Mouse (Mus musculus) liver, embryonic 14.5 days (tissue): ENCODE results near the gene Zfp273. TPM values are rescaled to one million over a fixed set of nuclear protein-coding genes. Genes with fewer than 3 reads are reported as not detected.
"Not testable (repeated sequence)": the region's sequence is repeated elsewhere in the genome, so short reads cannot be mapped to it uniquely, and the experiment has no call there.

Experiments
- ATAC-seq: fragments of 200-750 bp; cut with Nextera tagmentation; 2 replicates; pipeline ENCODE4 v1.8.0; 2017; ENCODE audit warnings: moderate number of reproducible peaks, mild to moderate bottlenecking, moderate library complexity; ENCODE audit not compliant: insufficient read depth
- DNase-seq, 3 experiments: peaks; one replicate each; pipeline ENCODE4 v3.0.0-alpha.2; 2012 to 2013; ENCODE audit warnings: low read depth in 3 of 3, low spot score in 3 of 3
- H3K27ac ChIP-seq: fragments of 300-500 bp; sonication (generic); 2 replicates; pipeline ENCODE4 v1.5.1; 2014; ENCODE audit warnings: moderate library complexity, mild to moderate bottlenecking, control low read depth, inconsistent platforms
- H3K27me3 ChIP-seq: fragments of 300-500 bp; sonication (generic); 2 replicates; pipeline ENCODE4 v1.6.1; 2014; ENCODE audit warnings: mild to moderate bottlenecking, low read length, moderate library complexity; ENCODE audit not compliant: control insufficient read depth, insufficient read depth
- H3K36me3 ChIP-seq: fragments of 300-500 bp; sonication (generic); replicated peaks from 2 replicates; pipeline ENCODE4 v1.6.1; 2014; ENCODE audit warnings: low read depth; ENCODE audit not compliant: control insufficient read depth, insufficient read depth
- H3K4me1 ChIP-seq, 2 experiments: fragments of 200-500 bp in 1 of 2; fragments of 300-500 bp in 1 of 2; sonication (generic) in 1 of 2; replicated peaks; 2 replicates each; pipeline ENCODE4 v1.6.1; 2012 to 2014; ENCODE audit warnings: antibody characterized with exemption in 1 of 2, inconsistent platforms in 1 of 2, low read length in 1 of 2; ENCODE audit not compliant: control insufficient read depth in 2 of 2, insufficient read depth in 2 of 2
- H3K4me2 ChIP-seq: fragments of 300-500 bp; sonication (generic); 2 replicates; pipeline ENCODE4 v1.6.1; 2014; ENCODE audit warnings: low read depth, mild to moderate bottlenecking, control low read depth, moderate library complexity
- H3K4me3 ChIP-seq, 2 experiments: fragments of 200-500 bp in 1 of 2; fragments of 300-500 bp in 1 of 2; sonication (generic) in 1 of 2; 2 replicates each; pipeline ENCODE4 v1.5.1; 2012 to 2014; ENCODE audit warnings: low read depth in 2 of 2, low read length in 2 of 2, mild to moderate bottlenecking in 2 of 2, control low read depth in 1 of 2, inconsistent platforms in 1 of 2, moderate library complexity in 1 of 2; ENCODE audit not compliant: insufficient read depth in 1 of 2
- H3K9ac ChIP-seq: fragments of 300-500 bp; sonication (generic); replicated peaks from 2 replicates; pipeline ENCODE4 v1.6.1; 2014; ENCODE audit warnings: mild to moderate bottlenecking, control low read depth, moderate library complexity
- H3K9me3 ChIP-seq: fragments of 300-500 bp; sonication (generic); 2 replicates; pipeline ENCODE4 v1.6.1; 2016; ENCODE audit warnings: low read length, mixed read lengths; ENCODE audit not compliant: control insufficient read depth
- CTCF ChIP-seq: IDR thresholded peaks from 2 replicates; pipeline ENCODE4 v1.5.1; 2016; ENCODE audit warnings: antibody characterized with exemption, low read depth, control low read depth
- EP300 ChIP-seq: IDR thresholded peaks from 2 replicates; pipeline ENCODE4 v1.6.1; 2016; ENCODE audit warnings: antibody characterized with exemption, low read depth
- WGBS: fragments of 180-500 bp; shearing (Covaris S2); extraction: QIAGEN DNeasy Blood & Tissue Kit; methylation state at CpG from one replicate; pipeline ENCODE4 v1.1.7; 2014; ENCODE audit not compliant: insufficient replicate concordance; 5-methylcytosine and 5-hydroxymethylcytosine counted together
- polyA plus RNA-seq, 2 experiments: library from polyadenylated mRNA; depleted of rRNA in 1 of 2; stranded (reverse) in 1 of 2; unstranded in 1 of 2; fragments of >200 nt; fragmentation: Nextera tagmentation in 1 of 2; extraction: Ambion mirVana in 1 of 2; gene quantifications; 2 replicates each; pipeline versions ENCODE4 v1.2.1 to v1.2.3; 2012 to 2014

Gene Zfp273
- polyA plus RNA-seq, 2 experiments: 0.63 to 0.89 TPM

- H3K9me3 ChIP-seq: no peaks in the 10 kb centered on the region
- TF ChIP-seq CTCF (no peak), EP300 (no peak)
- H3K36me3 ChIP-seq: no peaks in the 10 kb centered on the region
- DNase-seq: no peak
- no peaks in the 10 kb centered on the region; a peak in 1 of 4 replicates for H3K4me1 ChIP-seq
- WGBS: 35% methylated on average over 1 of the region's 1 CpGs
- no peaks in the 10 kb centered on the region for H3K27me3 ChIP-seq
- H3K4me3 ChIP-seq: no peak overlapping the region
- H3K9ac ChIP-seq: no peak overlapping the region
- no peak overlapping the region for H3K4me2 ChIP-seq
- H3K27ac ChIP-seq: no peak overlapping the region
- no peak for ATAC-seq
Measured at GRCm38 (mm10) chr13:67811651-67812210, 1.8 kb upstream of the Zfp273 start.

DNA sequence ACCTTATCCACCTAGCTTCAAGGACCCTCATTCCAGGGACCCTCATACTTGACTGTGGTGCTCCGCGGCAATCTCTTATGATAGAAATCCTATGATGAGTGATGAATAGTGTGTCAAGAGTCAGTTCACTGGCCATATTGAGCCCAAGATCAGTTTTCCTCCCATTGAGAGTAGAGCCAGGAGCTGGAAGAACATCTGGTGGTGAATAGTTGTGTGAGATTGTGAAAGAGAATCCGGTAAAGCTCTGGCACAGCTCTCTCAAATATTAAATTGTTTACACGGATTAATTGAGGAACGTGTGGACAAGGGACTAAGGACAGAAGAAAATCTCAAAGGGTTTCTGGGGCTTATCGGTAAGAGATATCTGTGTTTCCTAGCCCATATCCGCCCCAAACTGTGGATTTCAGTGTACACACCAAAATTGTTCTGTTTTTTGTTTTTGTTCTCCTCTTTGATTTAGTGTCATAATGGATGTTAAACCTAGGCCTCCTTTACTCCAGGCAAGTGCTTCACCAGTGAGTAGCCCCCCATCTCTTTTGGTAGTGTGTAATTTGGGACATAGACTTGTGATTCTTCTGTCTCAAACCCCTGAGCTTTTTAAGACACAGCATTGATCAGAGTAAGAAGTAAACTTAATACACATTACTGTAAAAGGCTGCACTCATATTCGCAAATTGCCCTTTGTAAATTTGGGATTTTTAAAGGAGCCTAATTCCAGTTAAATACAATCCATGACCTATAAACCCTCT is 405 bp upstream of the Zfp273 start:
- TF ChIP-seq EP300: no peak
- TF ChIP-seq CTCF: no peak
- no peak for ATAC-seq
- no peak for DNase-seq
- Histone ChIP-seq H3K4me3 (peak overlapping the region; percentile 74 to 90; a peak in 3 of 4 replicates), H3K4me2 (peak overlapping the region; percentile 75), H3K27ac (no peak overlapping the region), H3K27me3 (no peaks in the 10 kb centered on the region), H3K9ac (peak overlapping the region; percentile 66), H3K9me3 (no peaks in the 10 kb centered on the region), H3K4me1 (no peaks in the 10 kb centered on the region; a peak in 1 of 4 replicates), H3K36me3 (no peaks in the 10 kb centered on the region)
- 64% methylated on average over 8 of the region's 8 CpGs for WGBS

- no peaks in the 10 kb centered on the region for H3K27me3 ChIP-seq
- H3K4me2 ChIP-seq: no peak overlapping the region
- no peaks in the 10 kb centered on the region for H3K9me3 ChIP-seq
- no peak for TF ChIP-seq EP300
- TF ChIP-seq CTCF: no peak
- no peaks in the 10 kb centered on the region for H3K36me3 ChIP-seq
- H3K27ac ChIP-seq: no peak overlapping the region
- no peak for ATAC-seq
- H3K9ac ChIP-seq: no peak overlapping the region
- H3K4me3 ChIP-seq: no peak overlapping the region
- DNase-seq: no peak
- no peaks in the 10 kb centered on the region; a peak in 1 of 4 replicates for H3K4me1 ChIP-seq
- WGBS: 50% methylated on average over 1 of the region's 1 CpGs
Measured at GRCm38 (mm10) chr13:67818636-67819035, 5.1 kb downstream of the Zfp273 start.

DNA sequence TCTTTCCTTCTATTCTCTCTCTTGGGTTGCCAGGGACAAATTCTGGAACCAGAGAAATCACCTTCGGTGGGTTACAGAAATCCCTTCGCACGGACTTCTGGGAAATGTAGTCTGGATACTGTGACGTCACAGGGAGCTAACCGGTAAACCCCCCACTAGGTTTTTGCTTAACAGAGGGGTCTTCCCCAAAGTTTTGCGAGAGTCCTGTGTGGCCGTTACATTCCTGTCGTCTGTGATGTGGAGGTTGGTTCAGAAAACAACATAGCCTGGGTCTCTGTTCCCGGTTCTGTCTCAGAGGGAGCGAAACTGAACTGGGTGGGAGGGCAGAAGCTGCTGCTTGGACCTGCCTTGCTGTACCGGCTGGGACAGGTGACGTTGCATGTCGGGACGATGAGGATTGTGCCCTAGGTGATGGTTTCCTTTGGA is 17.4 kb downstream of the Zfp273 start, which contains the start of gene Gm10037:
Gene Gm10037 (plus strand): TSS at position 196 of the 426 bp plus-strand sequence.
- TF ChIP-seq EP300 (no peak), CTCF (no peak)
- H3K9me3 ChIP-seq: no peaks in the 10 kb centered on the region
- H3K27ac ChIP-seq: no peak within 1 kb of the TSS
- peak within 1 kb of the TSS; percentile 69 for H3K9ac ChIP-seq
- 5% methylated on average over 14 of the region's 14 CpGs for WGBS
- H3K4me2 ChIP-seq: peak within 1 kb of the TSS; percentile 66
- no peaks in the 10 kb centered on the region; the same call in 1 of the 2 replicates for H3K36me3 ChIP-seq
- DNase-seq: peak in 1 of 3 experiments; percentile 28
- H3K27me3 ChIP-seq: no peaks in the 10 kb centered on the region
- peak; percentile 60 for ATAC-seq
- no peaks in the 10 kb centered on the region for H3K4me1 ChIP-seq
- H3K4me3 ChIP-seq: peak within 1 kb of the TSS; percentile 66 to 85

DNA sequence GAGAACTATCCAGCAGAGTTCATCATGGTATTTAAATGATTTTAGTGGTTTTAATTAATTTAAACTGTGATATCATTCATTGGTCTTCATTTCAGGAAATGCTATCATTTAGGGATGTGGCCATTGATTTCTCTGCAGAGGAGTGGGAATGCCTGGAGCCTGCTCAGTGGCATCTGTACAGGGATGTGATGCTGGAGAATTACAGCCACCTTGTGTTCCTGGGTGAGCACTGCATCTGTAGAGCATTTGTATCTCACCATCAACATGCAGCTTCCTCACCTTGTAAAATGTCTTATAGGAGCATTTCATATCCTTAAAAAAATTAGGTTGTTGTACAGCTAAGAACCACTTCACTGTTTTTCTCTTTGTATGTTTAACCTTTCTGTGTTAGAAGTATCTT is 19.6 kb downstream of the Zfp273 start:
- not testable (repeated sequence) for DNase-seq, H3K27ac ChIP-seq, H3K36me3 ChIP-seq, H3K4me2 ChIP-seq, H3K27me3 ChIP-seq, H3K4me3 ChIP-seq, H3K4me1 ChIP-seq, H3K9me3 ChIP-seq, ATAC-seq, H3K9ac ChIP-seq
- TF ChIP-seq CTCF: peak; percentile 13; the same call in 1 of the 2 replicates
